Mouse (Mus musculus): ENCODE results near the gene Ripor2.

GRCm38 (mm10) chr13:24686705-24687665 lies 105.0 kb downstream of the Ripor2 start:
- TF ChIP-seq CTCF (IDR thresholded peaks at IDR 0.05; ENCODE audit: low read depth) = peak; percentile 97
- no peak for TF ChIP-seq EP300 (IDR thresholded peaks at IDR 0.05; ENCODE audit: low read depth)
